Mouse (Mus musculus): ENCODE measurements around the gene Gm14147. TPM values are rescaled to one million over a fixed set of nuclear protein-coding genes. Genes with fewer than 3 reads are reported as not detected.
"Not testable (repeated sequence)": the region's sequence is repeated elsewhere in the genome, so short reads cannot be mapped to it uniquely, and the experiment has no call there.

The Gm14147 gene
- not detected in 2 replicates for total RNA-seq (2017)

GRCm38 (mm10) chr2:151097945-151098344, at the start of gene Gm14147:
Gene Gm14147, plus strand, starts transcription at chr2:151098245.
- not testable (repeated sequence) for ATAC-seq (replicated peaks in 1 of 2; ENCODE audit: insufficient read depth in 1 of 2, low FRiP score in 2 of 2, low TSS enrichment in 1 of 2, low read depth in 1 of 2, poor library complexity in 2 of 2, severe bottlenecking in 2 of 2)

GRCm38 (mm10) chr2:151056637-151057036, 41.4 kb upstream of the Gm14147 start:
- ATAC-seq (replicated peaks in 1 of 2; ENCODE audit: insufficient read depth in 1 of 2, low FRiP score in 2 of 2, low TSS enrichment in 1 of 2, low read depth in 1 of 2, poor library complexity in 2 of 2, severe bottlenecking in 2 of 2) = no peak

GRCm38 (mm10) chr2:151092250-151092649, 5.8 kb upstream of the Gm14147 start, which contains the start of gene Gm14151:
Gene Gm14151, minus strand, starts transcription at chr2:151092350.
- ATAC-seq (replicated peaks in 1 of 2; ENCODE audit: insufficient read depth in 1 of 2, low FRiP score in 2 of 2, low TSS enrichment in 1 of 2, low read depth in 1 of 2, poor library complexity in 2 of 2, severe bottlenecking in 2 of 2) = not testable (repeated sequence)

Other genes starting within 250 kb of the Gm14147 start
- gene Abhd12, start 193.5 kb upstream of the Gm14147 start, total RNA-seq (2017) = 37.8 and 65.7 TPM in 2 replicates
- 70.2 and 89.0 TPM in 2 replicates for gene Gins1, start 192.8 kb upstream of the Gm14147 start, total RNA-seq (2017)
- 1.7 and 7.1 TPM in 2 replicates for gene Ninl, start 58.9 kb upstream of the Gm14147 start, total RNA-seq (2017)
- gene Nanp, start 58.8 kb upstream of the Gm14147 start, total RNA-seq (2017) = 17.9 and 18.4 TPM in 2 replicates
- gene Gm14151, start 5.9 kb upstream of the Gm14147 start, total RNA-seq (2017) = not detected in 2 replicates

Data from hematopoietic stem cell, adult 5-6 weeks (primary cell).